Mouse (Mus musculus) lung, postnatal 36 days (tissue): ENCODE measurements at regions not wholly inside any gene's neighbourhood (a gene's known extent, or its start where the extent isn't known, plus 50 kb on each side); places are given as distances from the start of the nearest gene placed in this dataset.
A peak's percentile ranks its signal among the peaks of the same experiment; 100 is the strongest.

Experiments used
- DNase-seq: peaks from one replicate; pipeline ENCODE4 v3.0.0; 2022; ENCODE audit warnings: mixed read lengths

GRCm38 (mm10) chr4:109610222-109610621 is 56.8 kb downstream of the Cdkn2c start:
- no peak for DNase-seq

GRCm38 (mm10) chr4:109609770-109610169 is 57.2 kb downstream of the Cdkn2c start:
- peak; percentile 51 for DNase-seq

GRCm38 (mm10) chr4:109589760-109590312 is 58.7 kb upstream of the 4930522H14Rik start:
- DNase-seq = peak; percentile 34

GRCm38 (mm10) chr4:109583185-109583786 is 52.2 kb upstream of the 4930522H14Rik start:
- no peak for DNase-seq

GRCm38 (mm10) chr4:109582523-109582922 is 51.4 kb upstream of the 4930522H14Rik start:
- no peak for DNase-seq
